Mouse (Mus musculus) CD4-positive, CD25-positive, alpha-beta regulatory T cell, adult 2 months (primary cell): ENCODE results near the gene Chrm3.

Source experiments
- DNase-seq: peaks from one replicate; pipeline ENCODE4 v3.0.0-alpha.2; 2012; ENCODE audit warnings: low read depth, low spot score

The Chrm3 gene

DNA sequence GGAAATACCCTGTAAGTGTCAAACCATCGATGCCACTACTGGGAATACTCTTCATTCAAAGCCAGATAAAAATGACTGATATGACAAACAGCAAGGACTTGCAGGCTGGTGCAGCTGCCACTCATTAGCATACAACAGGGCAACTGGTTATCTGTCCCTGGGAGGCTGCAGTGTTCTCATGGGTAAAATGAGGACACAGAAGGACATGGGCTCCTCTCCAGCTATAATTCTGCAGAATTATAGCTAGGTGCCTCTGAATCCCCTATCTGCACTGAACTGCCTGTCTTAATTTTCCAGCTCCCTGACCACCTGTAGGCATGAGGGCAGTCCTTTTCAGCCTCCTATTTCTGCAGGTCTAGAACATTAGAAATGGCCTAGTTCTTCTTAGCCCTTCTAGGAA, 463.4 kb downstream of the Chrm3 start:
- DNase-seq, result no peak

- DNase-seq, result no peak
These were observed 465.5 kb downstream of the Chrm3 start for GRCm38 (mm10) chr13:9895045-9895625.

DNA sequence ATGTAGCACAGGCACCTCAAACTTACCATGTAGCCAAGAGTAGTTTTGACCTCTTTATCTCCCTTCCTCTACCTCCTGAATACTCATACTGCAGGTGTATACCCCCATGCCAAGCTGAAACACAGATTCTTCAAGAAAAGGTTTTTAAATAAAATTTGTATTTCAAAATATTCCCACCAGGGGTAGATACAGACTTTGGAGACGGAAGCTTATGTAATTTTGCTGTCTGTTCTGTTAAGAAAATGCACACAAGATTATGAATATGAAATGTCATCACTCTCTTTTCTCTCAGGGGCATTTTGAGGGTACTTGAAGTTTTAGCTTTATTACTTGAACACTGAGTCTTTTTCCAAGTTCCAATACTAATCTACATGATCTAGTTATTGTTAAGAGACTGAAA, 469.6 kb downstream of the Chrm3 start:
- no peak for DNase-seq

DNA sequence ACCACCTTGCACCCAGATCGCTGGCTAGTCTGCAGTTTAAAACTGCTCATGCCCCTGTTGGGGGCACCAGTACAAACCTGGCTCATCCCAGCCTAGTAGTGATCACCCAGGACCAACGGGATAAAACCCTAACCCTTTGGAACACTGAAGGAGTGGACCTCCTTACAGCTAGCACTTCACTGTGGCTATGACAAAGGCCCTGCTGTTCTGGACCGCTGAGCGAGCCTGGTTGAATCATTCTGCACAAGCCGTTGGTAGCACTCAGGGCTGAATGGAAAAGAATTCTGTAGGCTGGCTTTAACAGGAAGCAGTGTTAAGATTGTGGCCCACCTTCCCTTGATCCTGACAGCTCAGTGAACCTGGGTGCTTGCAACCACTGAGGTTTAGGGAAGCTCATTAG, 470.2 kb downstream of the Chrm3 start:
- DNase-seq, result no peak

GRCm38 (mm10) chr13:9889954-9890353, 470.7 kb downstream of the Chrm3 start:
- DNase-seq, result no peak

GRCm38 (mm10) chr13:9888284-9888683, 472.4 kb downstream of the Chrm3 start:
- no peak for DNase-seq

DNA sequence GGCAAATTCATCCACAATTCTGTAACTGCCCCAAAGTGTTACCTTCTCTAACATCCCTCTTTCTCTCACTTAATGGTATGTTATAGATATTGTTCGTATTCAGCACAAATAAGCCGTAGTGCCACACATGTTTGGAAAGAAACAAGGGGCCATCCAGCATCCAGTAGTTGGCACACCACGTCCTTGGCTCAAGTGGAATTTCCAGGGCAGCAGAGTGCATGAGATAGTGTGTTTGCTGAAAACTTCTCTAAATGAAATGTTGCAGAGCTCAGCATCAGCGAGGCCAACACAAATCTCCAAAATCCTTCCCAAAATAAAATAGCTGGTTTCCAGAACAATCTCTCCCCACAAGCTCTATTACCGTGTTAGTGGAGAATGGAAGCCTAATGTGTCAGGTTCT, 473.4 kb downstream of the Chrm3 start:
- DNase-seq, result no peak

- no peak for DNase-seq
These were observed 474.0 kb downstream of the Chrm3 start for GRCm38 (mm10) chr13:9886465-9887135.

DNA sequence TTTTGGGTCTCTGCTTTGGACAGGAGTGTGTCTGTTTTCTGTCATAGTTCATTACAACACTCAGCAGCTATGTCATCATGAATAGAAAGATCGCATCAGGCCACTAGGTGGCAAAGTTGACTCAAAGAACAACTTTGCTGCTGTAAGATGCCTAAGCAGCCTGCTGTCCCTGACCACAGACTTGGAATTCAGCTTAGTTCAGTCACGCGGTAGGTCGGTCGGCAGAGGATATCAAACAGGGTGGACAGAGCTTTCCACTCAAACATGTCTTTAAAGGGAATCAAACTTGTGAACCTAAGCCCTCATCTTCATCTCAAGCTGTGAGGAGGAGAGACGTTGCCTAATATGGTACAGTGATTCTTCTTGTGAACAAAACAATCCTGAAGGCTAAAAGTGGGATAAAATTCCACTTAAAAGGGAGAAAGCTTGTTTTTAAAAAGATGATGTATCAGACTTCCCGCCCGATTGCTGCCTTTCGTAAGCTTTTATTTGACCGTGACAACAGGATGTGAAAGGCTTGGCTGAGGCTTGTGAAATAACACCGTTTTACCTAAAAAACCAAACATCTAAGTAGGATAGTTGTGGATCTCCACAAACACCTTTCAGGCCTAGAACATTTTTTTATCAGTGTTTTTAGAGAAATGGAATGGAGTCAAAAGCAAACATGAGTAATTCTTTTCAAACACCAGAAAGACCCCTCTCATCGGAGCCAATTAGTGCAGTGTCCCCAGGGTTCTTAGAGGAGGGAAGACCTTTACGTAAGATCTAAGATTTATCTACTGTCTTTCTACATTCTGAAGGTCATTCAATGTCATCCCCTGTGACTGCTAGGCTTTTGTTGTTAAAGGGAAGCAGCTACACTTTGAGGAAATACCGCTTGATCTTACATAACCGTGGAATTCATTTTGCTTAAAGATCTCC, 478.0 kb downstream of the Chrm3 start:
- DNase-seq, result peak; percentile 79

DNA sequence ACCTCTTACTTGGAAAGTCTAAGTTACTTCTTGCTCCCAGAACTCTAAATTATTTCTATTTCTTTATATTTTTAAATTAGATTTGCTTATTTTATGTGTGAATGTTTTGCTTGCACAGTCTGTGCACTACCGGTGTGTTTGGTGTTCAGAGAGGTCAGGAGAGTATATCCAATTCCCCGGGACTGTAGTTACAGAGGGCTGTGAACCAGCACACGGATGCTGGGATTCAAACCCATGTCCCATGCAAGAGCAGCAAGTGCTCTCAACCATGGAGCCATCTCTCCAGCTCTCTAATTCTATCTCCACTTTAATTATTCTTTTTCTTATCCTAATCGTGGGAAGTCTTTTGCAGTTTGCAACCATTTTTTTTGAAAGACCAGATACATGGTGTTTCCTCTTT, 478.7 kb downstream of the Chrm3 start:
- no peak for DNase-seq

- no peak for DNase-seq
These were observed 480.2 kb downstream of the Chrm3 start for GRCm38 (mm10) chr13:9880401-9880800.

GRCm38 (mm10) chr13:9878596-9879010, 482.0 kb downstream of the Chrm3 start:
- DNase-seq, result no peak

- DNase-seq, result no peak
These were observed 487.3 kb downstream of the Chrm3 start for GRCm38 (mm10) chr13:9873377-9873776.

GRCm38 (mm10) chr13:9866161-9866560, 494.5 kb downstream of the Chrm3 start:
- no peak for DNase-seq

GRCm38 (mm10) chr13:9847515-9847914, 513.1 kb downstream of the Chrm3 start:
- no peak for DNase-seq

GRCm38 (mm10) chr13:9846543-9847434, 513.9 kb downstream of the Chrm3 start:
- peak; percentile 75 for DNase-seq

- peak; percentile 80 for DNase-seq
These were observed 526.4 kb downstream of the Chrm3 start for GRCm38 (mm10) chr13:9834146-9834679.

DNA sequence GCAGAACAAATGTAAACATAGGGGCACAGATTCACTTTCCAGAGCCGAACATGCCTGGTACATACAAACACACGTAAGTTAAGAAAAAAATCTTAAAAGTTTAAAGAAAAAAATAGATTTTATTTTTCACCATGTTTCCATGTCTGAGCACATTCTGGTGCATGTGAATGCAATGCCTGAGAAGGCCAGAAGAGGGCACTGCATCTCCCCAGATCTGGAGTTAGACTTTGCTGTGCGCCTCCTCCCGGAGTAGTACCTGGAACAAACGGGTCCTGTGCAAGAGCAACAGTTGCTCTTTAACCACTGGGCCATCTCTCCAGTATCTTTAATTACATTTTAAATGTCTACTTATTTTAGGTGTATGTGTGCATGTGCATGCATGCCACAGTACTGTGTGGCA, 534.4 kb downstream of the Chrm3 start:
- peak; percentile 58 for DNase-seq
